Mouse (Mus musculus): ENCODE results near the gene Olfr1148. TPM values are rescaled to one million over a fixed set of nuclear protein-coding genes. Genes with fewer than 3 reads are reported as not detected.

The Olfr1148 gene
- total RNA-seq (2021) = not detected
- long read RNA-seq, experiment 1 = 0 reads
- long read RNA-seq, experiment 2 = 0 reads

GRCm38 (mm10) chr2:87830233-87830632 lies at the start of gene Olfr1148:
Gene Olfr1148 (plus strand): TSS chr2:87830533.
- no peak for DNase-seq

- no peak for DNase-seq
These were observed 30.0 kb upstream of the Olfr1148 start, which contains the start of gene Olfr1143 for GRCm38 (mm10) chr2:87800292-87800691. Gene Olfr1143 (plus strand): TSS chr2:87800592.

GRCm38 (mm10) chr2:87809522-87809921 lies 20.8 kb upstream of the Olfr1148 start, which contains the start of gene Olfr1145:
Gene Olfr1145 (plus strand): TSS chr2:87809822.
- DNase-seq = no peak

GRCm38 (mm10) chr2:87843693-87844092 lies 13.4 kb downstream of the Olfr1148 start, which contains the start of gene Olfr1150-ps1:
Gene Olfr1150-ps1 (plus strand): TSS chr2:87843993.
- DNase-seq = no peak

GRCm38 (mm10) chr2:87855562-87855961 lies 25.2 kb downstream of the Olfr1148 start, which contains the start of gene Olfr1151:
Gene Olfr1151 (plus strand): TSS chr2:87855862.
- DNase-seq = no peak

GRCm38 (mm10) chr2:87866192-87866591 lies 35.9 kb downstream of the Olfr1148 start, which contains the start of gene Olfr1152:
Gene Olfr1152 (plus strand): TSS chr2:87866492.
- no peak for DNase-seq

Other genes with a start within 250 kb of the Olfr1148 start
- not detected for gene Olfr1130, start 224.3 kb upstream of the Olfr1148 start, total RNA-seq (2021)
- gene Olfr1131, start 203.4 kb upstream of the Olfr1148 start, total RNA-seq (2021) = not detected
- gene Olfr1132, start 193.0 kb upstream of the Olfr1148 start, total RNA-seq (2021) = not detected
- gene Olfr1133, start 183.2 kb upstream of the Olfr1148 start, total RNA-seq (2021) = not detected
- gene Olfr1134, start 172.1 kb upstream of the Olfr1148 start, total RNA-seq (2021) = not detected
- not detected for gene Olfr1135, start 156.9 kb upstream of the Olfr1148 start, total RNA-seq (2021)
- not detected for gene Olfr1136, start 136.6 kb upstream of the Olfr1148 start, total RNA-seq (2021)
- gene Olfr1137, start 117.4 kb upstream of the Olfr1148 start, total RNA-seq (2021) = not detected
- not detected for gene Olfr1138, start 90.6 kb upstream of the Olfr1148 start, total RNA-seq (2021)
- not detected for gene Olfr1140, start 86.8 kb upstream of the Olfr1148 start, total RNA-seq (2021)
- gene Olfr1141, start 76.5 kb upstream of the Olfr1148 start, total RNA-seq (2021) = not detected
- gene Olfr152, start 51.0 kb upstream of the Olfr1148 start, total RNA-seq (2021) = not detected
- gene Olfr1143, start 29.9 kb upstream of the Olfr1148 start, total RNA-seq (2021) = not detected
- gene Olfr1145, start 20.7 kb upstream of the Olfr1148 start, total RNA-seq (2021) = not detected
- gene Olfr1150-ps1, start 13.5 kb downstream of the Olfr1148 start, total RNA-seq (2021) = not detected
- not detected for gene Olfr1151, start 25.3 kb downstream of the Olfr1148 start, total RNA-seq (2021)
- gene Olfr1152, start 36.0 kb downstream of the Olfr1148 start, total RNA-seq (2021) = not detected
- gene Olfr1153, start 64.4 kb downstream of the Olfr1148 start, total RNA-seq (2021) = not detected
- not detected for gene Olfr1154, start 74.6 kb downstream of the Olfr1148 start, total RNA-seq (2021)
- not detected for gene Olfr1155, start 114.6 kb downstream of the Olfr1148 start, total RNA-seq (2021)
- gene Olfr1156, start 122.6 kb downstream of the Olfr1148 start, total RNA-seq (2021) = not detected
- gene Olfr1157, start 137.8 kb downstream of the Olfr1148 start, total RNA-seq (2021) = not detected
- gene Olfr74, start 144.1 kb downstream of the Olfr1148 start, total RNA-seq (2021) = not detected
- not detected for gene Olfr1158, start 159.6 kb downstream of the Olfr1148 start, total RNA-seq (2021)
- gene Olfr1160, start 177.7 kb downstream of the Olfr1148 start, total RNA-seq (2021) = not detected
- not detected for gene Olfr1161, start 192.2 kb downstream of the Olfr1148 start, total RNA-seq (2021)
- not detected for gene Olfr73, start 207.2 kb downstream of the Olfr1148 start, total RNA-seq (2021)
- gene Olfr1162, start 220.6 kb downstream of the Olfr1148 start, total RNA-seq (2021) = not detected
- not detected for gene Olfr1163, start 241.3 kb downstream of the Olfr1148 start, total RNA-seq (2021)